Mouse (Mus musculus) CH12.LX (cell line): ENCODE measurements at regions not wholly inside any gene's neighbourhood (a gene's known extent, or its start where the extent isn't known, plus 50 kb on each side); places are given as distances from the start of the nearest gene placed in this dataset.

Source experiments
- DNase-seq: peaks from one replicate; pipeline ENCODE4 v3.0.0-alpha.2; 2013; ENCODE audit errors: extremely low read depth
- H3K27ac ChIP-seq: 2 replicates; pipeline ENCODE4 v1.5.1; 2012; ENCODE audit warnings: low read depth, mild to moderate bottlenecking, control low read depth, moderate library complexity; ENCODE audit not compliant: insufficient read depth
- H3K27me3 ChIP-seq: replicated peaks from 2 replicates; pipeline ENCODE3; 2012; ENCODE audit warnings: inconsistent platforms
- H3K36me3 ChIP-seq, 2 experiments: replicated peaks in 1 of 2; 2 replicates each; pipeline versions ENCODE3 to v1.6.1; 2012; ENCODE audit warnings: inconsistent platforms in 1 of 2, low read length in 1 of 2, mild to moderate bottlenecking in 1 of 2, mixed read lengths in 1 of 2, moderate library complexity in 1 of 2; ENCODE audit not compliant: control insufficient read depth in 1 of 2, insufficient read depth in 1 of 2
- H3K4me1 ChIP-seq, 2 experiments: 2 replicates each; pipeline ENCODE4 v1.6.1; 2012; ENCODE audit warnings: inconsistent platforms in 1 of 2, moderate library complexity in 1 of 2; ENCODE audit not compliant: insufficient read depth in 2 of 2, control insufficient read depth in 1 of 2
- H3K4me2 ChIP-seq: 2 replicates; pipeline ENCODE4 v1.6.1; 2012; ENCODE audit warnings: low read depth, mild to moderate bottlenecking, control low read depth; ENCODE audit not compliant: poor library complexity, insufficient read depth, severe bottlenecking
- H3K4me3 ChIP-seq, 3 experiments: fragments of 150-350 bp in 1 of 3; sonication (generic) in 1 of 3; replicated peaks in 1 of 3; 2 replicates each; pipeline versions ENCODE3 to v1.5.1; 2011 to 2012; ENCODE audit warnings: low read depth in 2 of 3, low read length in 2 of 3, mild to moderate bottlenecking in 2 of 3, moderate library complexity in 2 of 3, control low read depth in 1 of 3, improper control_type of control experiment in 1 of 3, inconsistent platforms in 1 of 3, mixed read lengths in 1 of 3; ENCODE audit not compliant: poor library complexity in 1 of 3
- H3K79me2 ChIP-seq: replicated peaks from 2 replicates; pipeline ENCODE4 v1.6.1; 2012; ENCODE audit warnings: mild to moderate bottlenecking, moderate library complexity; ENCODE audit not compliant: control insufficient read depth, poor library complexity, insufficient read depth, severe bottlenecking; ENCODE audit errors: extremely low read depth
- H3K9ac ChIP-seq: 2 replicates; pipeline ENCODE4 v1.6.1; 2012; ENCODE audit warnings: low read depth, mild to moderate bottlenecking, control low read depth, moderate library complexity; ENCODE audit not compliant: insufficient read depth
- H3K9me3 ChIP-seq: replicated peaks from 2 replicates; pipeline ENCODE3; 2012; ENCODE audit warnings: low read length, inconsistent platforms, mixed read lengths
- BHLHE40 ChIP-seq: IDR thresholded peaks from 2 replicates; pipeline ENCODE4 v1.6.1; 2011; ENCODE audit warnings: mild to moderate bottlenecking, low read depth, low read length, improper control_type of control experiment
- CHD2 ChIP-seq: IDR thresholded peaks from 2 replicates; pipeline ENCODE4 v1.6.1; 2011; ENCODE audit warnings: low read length, improper control_type of control experiment
- CTCF ChIP-seq, 2 experiments: IDR thresholded peaks in 1 of 2; conservative IDR thresholded peaks in 1 of 2; 2 replicates each; pipeline ENCODE4 v1.5.1; 2011 to 2012; ENCODE audit warnings: low read depth in 2 of 2, low read length in 2 of 2, improper control_type of control experiment in 1 of 2, inconsistent platforms in 1 of 2, mild to moderate bottlenecking in 1 of 2, moderate library complexity in 1 of 2
- E2F4 ChIP-seq: IDR thresholded peaks from 2 replicates; pipeline ENCODE4 v1.6.1; 2011; ENCODE audit warnings: low read depth, low read length, improper control_type of control experiment; ENCODE audit not compliant: insufficient replicate concordance
- ELF1 ChIP-seq: IDR thresholded peaks from 2 replicates; pipeline ENCODE4 v1.6.1; 2014; ENCODE audit warnings: low read depth, mild to moderate bottlenecking, inconsistent platforms, low read length, improper control_type of control experiment
- ETS1 ChIP-seq: conservative IDR thresholded peaks from 2 replicates; pipeline ENCODE4 v1.6.1; 2012; ENCODE audit warnings: low read depth, mild to moderate bottlenecking, inconsistent platforms, low read length, improper control_type of control experiment, moderate library complexity
- GABPA ChIP-seq: IDR thresholded peaks from 2 replicates; pipeline ENCODE4 v1.6.1; 2012; ENCODE audit warnings: low read depth, low read length, improper control_type of control experiment, inconsistent platforms; ENCODE audit not compliant: insufficient replicate concordance
- IRF4 ChIP-seq: IDR thresholded peaks from 2 replicates; pipeline ENCODE4 v1.6.1; 2014; ENCODE audit warnings: low read depth, mild to moderate bottlenecking, inconsistent platforms, low read length, improper control_type of control experiment
- MAX ChIP-seq: IDR thresholded peaks from 2 replicates; pipeline ENCODE4 v1.6.1; 2011; ENCODE audit warnings: low read length, improper control_type of control experiment
- MAZ ChIP-seq: IDR thresholded peaks from 2 replicates; pipeline ENCODE4 v1.6.1; 2012; ENCODE audit warnings: low read depth, mild to moderate bottlenecking, inconsistent platforms, low read length, improper control_type of control experiment, moderate library complexity
- MXI1 ChIP-seq: IDR thresholded peaks from 2 replicates; pipeline ENCODE4 v1.6.1; 2011; ENCODE audit warnings: mild to moderate bottlenecking, low read depth, low read length, improper control_type of control experiment
- POLR2A ChIP-seq: IDR thresholded peaks from 2 replicates; pipeline ENCODE4 v1.6.1; 2011; ENCODE audit warnings: low read depth, mild to moderate bottlenecking, improper control_type of control experiment, low read length
- POLR2AphosphoS2 ChIP-seq: IDR thresholded peaks from 2 replicates; pipeline ENCODE4 v1.6.1; 2011; ENCODE audit warnings: low read depth, low read length, improper control_type of control experiment
- RAD21 ChIP-seq: IDR thresholded peaks from 2 replicates; pipeline ENCODE4 v1.6.1; 2011; ENCODE audit warnings: low read depth, mild to moderate bottlenecking, low read length, improper control_type of control experiment, moderate library complexity
- TBP ChIP-seq: conservative IDR thresholded peaks from 2 replicates; pipeline ENCODE4 v1.6.1; 2011; ENCODE audit warnings: low read depth, low read length, improper control_type of control experiment
- TCF12 ChIP-seq: IDR thresholded peaks from 2 replicates; pipeline ENCODE4 v1.6.1; 2014; ENCODE audit warnings: low read depth, mild to moderate bottlenecking, inconsistent platforms, low read length, improper control_type of control experiment
- UBTF ChIP-seq: IDR thresholded peaks from 2 replicates; pipeline ENCODE4 v1.6.1; 2012; ENCODE audit warnings: low read depth, mild to moderate bottlenecking, inconsistent platforms, low read length, improper control_type of control experiment, moderate library complexity
- USF1 ChIP-seq: IDR thresholded peaks from 2 replicates; pipeline ENCODE4 v1.6.1; 2014; ENCODE audit warnings: low read depth, mild to moderate bottlenecking, inconsistent platforms, low read length, improper control_type of control experiment
- USF2 ChIP-seq: conservative IDR thresholded peaks from 2 replicates; pipeline ENCODE4 v1.6.1; 2011; ENCODE audit warnings: low read depth, low read length, improper control_type of control experiment
- ZC3H11A ChIP-seq: IDR thresholded peaks from 2 replicates; pipeline ENCODE4 v1.6.1; 2012; ENCODE audit warnings: low read depth, mild to moderate bottlenecking, inconsistent platforms, low read length, improper control_type of control experiment
- dilution Hi-C: fragments of 300-500 bp; cut with MboI; formaldehyde crosslinking; loops from 2 replicates; pipeline ENCODE4 v1.14.3; 2020; ENCODE audit warnings: low sequenced_read_pairs; ENCODE audit not compliant: extremely low pct_unique_long_range_greater_than_20kb, extremely low pct_ligation_motif_present
- in situ Hi-C: fragments of 300-500 bp; cut with MboI; formaldehyde crosslinking; loops from 3 replicates; pipeline ENCODE4 v1.14.3; 2019; ENCODE audit warnings: low sequenced_read_pairs, low pct_ligation_motif_present, low pct_unique_long_range_greater_than_20kb, mixed read lengths

DNA sequence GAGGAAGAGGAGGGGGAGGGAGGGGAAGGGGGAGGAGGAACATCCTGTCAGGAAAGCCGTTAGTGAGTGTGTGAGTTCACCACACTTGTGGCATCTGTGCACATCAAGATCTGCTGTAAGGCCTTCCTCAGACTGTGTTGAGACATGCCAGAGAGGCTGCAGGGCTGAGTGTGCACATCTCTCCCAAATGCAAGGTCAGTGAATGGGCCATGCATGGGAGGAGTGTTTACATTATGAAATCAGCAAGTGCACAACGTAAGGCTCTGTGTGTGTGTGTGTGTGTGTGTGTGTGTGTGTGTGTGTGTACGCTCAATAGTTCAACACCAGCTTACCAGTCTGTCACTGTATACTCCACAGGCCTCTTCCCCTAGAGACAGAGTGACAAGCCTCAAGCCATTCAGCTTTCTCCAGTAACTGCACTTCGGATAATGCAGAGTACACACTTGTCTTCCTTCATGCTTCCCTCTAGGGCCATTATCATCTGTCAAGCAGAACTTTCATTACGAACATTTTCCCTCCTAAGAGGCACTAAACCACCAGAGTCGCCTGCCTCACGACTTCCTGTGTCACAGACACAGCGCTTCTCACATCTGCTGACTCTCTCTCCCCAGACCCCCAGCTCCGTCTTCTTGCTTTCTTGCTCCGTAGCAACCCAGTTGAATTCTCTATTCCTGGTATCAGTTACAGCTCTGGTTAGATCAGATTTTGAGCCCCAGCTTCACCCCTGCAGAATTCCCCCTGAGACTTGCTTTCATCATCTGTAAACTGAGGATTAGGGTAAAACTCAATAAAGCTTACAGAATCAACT is 368.4 kb downstream of the Cd83 start:
- TF ChIP-seq USF1 (no peak), TCF12 (no peak), POLR2A (no peak), ELF1 (no peak), GABPA (no peak), CHD2 (no peak), MXI1 (no peak), TBP (no peak), MAZ (no peak), ETS1 (no peak), UBTF (no peak), ZC3H11A (no peak), POLR2AphosphoS2 (no peak), BHLHE40 (no peak), RAD21 (no peak), MAX (no peak), IRF4 (no peak), E2F4 (no peak)
- DNase-seq: no peak
- dilution Hi-C loops: no loop called here
- no peak overlapping the region for H3K27ac ChIP-seq
- in situ Hi-C loops: no loop called here
- H3K4me1 ChIP-seq: peaks cover 0 to 12% of the 10 kb centered on the region in 2 experiments; a peak in 2 of 4 replicates
- H3K4me3 ChIP-seq: no peak overlapping the region
- no peaks in the 10 kb centered on the region for H3K27me3 ChIP-seq
- H3K36me3 ChIP-seq: no peaks in the 10 kb centered on the region
- peaks cover 4% of the 10 kb centered on the region for H3K9me3 ChIP-seq
- no peak overlapping the region for H3K4me2 ChIP-seq
- no peaks in the 10 kb centered on the region for H3K79me2 ChIP-seq
- H3K9ac ChIP-seq: no peak overlapping the region

DNA sequence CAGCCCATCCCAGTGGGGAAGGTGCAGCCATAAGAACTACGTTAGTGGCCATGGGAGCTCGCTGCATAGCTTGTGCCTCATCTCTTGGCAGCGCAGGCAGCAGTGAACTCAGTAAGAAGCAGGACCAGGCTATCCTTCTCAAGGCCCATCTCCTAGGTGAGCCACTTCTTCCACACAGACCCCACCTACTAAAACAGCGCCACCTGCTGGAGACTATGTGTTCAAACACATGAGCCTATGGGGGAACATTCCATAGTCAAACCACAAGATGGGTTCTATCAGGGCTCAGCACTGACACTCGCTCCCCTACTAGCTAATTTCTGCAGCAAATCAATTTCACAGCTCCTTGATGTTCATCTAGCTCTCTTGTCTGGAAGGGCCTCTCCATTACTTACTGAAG is 369.2 kb downstream of the Cd83 start:
- Histone ChIP-seq H3K79me2 (no peaks in the 10 kb centered on the region), H3K9me3 (peaks cover 4% of the 10 kb centered on the region), H3K4me3 (no peak overlapping the region), H3K27ac (no peak overlapping the region), H3K4me2 (no peak overlapping the region), H3K4me1 (peaks cover 0 to 12% of the 10 kb centered on the region in 2 experiments; a peak in 2 of 4 replicates), H3K36me3 (no peaks in the 10 kb centered on the region), H3K27me3 (no peaks in the 10 kb centered on the region)
- no peak for DNase-seq
- in situ Hi-C loops: no loop called here
- TF ChIP-seq CTCF (conservative IDR thresholded peaks at IDR 0.05 in 1 of 2, IDR thresholded peaks at IDR 0.05 in 1 of 2; ENCODE audit: low read depth in 2 of 2, low read length in 2 of 2): 0 out of 4 replicates have a peak, but pooled peaks of 1 of the 2 experiments have one; percentile 11
- TF ChIP-seq USF2: no peak
- TF ChIP-seq MXI1: no peak
- TF ChIP-seq, all 38 proteins: peak for 1
- dilution Hi-C loops: no loop called here
- H3K9ac ChIP-seq: no peak overlapping the region
